Mouse (Mus musculus): Measurements from ENCODE around the gene A930004D18Rik. TPM values are rescaled to one million over a fixed set of nuclear protein-coding genes. Genes with fewer than 3 reads are reported as not detected.

The A930004D18Rik gene
- polyA plus RNA-seq, 1 experiment: not detected

DNA sequence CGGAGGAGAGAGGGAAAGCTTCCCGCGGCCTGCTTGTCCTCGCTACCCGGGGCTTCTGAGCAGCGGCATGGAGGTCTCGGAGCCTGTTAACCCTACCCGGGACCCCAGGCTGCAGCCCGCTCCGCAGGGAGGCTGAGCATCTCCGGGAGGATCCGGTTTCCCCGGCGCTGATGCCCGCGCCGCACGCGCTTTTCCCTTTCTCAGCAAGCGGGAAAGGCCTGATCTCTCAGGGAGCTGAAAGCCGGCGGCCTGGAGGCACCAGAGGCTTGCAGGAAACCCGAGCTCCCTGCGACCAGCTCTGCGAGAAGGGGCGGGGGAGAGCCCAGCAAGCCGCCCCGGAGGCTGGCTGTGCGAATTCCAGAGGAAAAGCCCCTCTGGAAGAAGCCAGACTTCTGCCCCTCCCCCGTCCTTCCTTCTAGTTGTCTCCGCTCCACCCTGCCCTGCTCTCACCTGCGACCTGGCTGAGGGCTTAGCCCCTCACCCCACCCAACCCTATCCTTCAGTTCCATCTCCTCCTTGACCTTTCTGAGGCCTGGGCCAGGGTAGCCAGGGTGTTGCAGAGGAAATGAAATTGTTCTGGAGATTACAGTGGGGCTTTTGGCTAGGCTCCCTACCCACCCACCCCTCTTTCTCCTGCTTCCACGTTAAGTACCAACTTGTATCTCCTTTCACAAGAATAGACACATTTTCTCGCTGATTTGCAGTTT, 5.6 kb downstream of the A930004D18Rik start:
- no peaks in the 10 kb centered on the region for H3K36me3 ChIP-seq (ENCODE audit: control insufficient read depth)
- H3K27me3 ChIP-seq (ENCODE audit: control insufficient read depth): peaks cover 98% of the 10 kb centered on the region
- peak overlapping the region; percentile 8 for H3K4me3 ChIP-seq (replicated peaks)
- H3K9me3 ChIP-seq (ENCODE audit: control insufficient read depth, low read length): peaks cover 6% of the 10 kb centered on the region; the same call in 1 of the 2 replicates
- TF ChIP-seq GATA1 (IDR thresholded peaks at IDR 0.05; ENCODE audit: low read length) (no peak), TAL1 (IDR thresholded peaks at IDR 0.05; ENCODE audit: low read length) (no peak)
- H3K4me1 ChIP-seq (ENCODE audit: control insufficient read depth): peaks cover 21% of the 10 kb centered on the region

DNA sequence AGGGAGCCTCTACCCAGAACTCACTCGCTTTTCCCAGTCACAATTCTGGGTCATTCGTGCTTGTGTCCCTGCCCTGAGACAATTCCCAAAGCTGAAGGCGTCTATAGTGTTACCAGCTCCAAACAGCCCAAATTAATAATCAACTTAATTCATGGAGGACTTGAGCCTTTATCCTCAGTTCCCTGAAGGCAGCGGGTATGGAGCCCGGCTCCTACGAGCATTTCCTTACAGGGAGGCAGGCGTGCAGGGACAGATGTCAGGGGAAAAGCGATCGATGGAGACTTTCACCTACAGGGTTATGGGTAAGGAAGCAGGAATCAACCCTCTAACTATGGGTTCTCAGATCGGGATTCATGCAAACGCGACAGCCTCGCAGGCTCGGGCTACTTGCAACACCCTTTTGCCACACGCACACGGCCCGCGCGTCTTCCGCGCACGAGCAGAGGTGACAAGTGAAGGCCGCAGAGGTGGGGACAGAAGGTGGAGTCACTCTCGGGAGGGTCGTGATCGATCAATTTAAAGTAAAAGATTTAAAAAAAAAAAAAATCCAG, 6.2 kb downstream of the A930004D18Rik start:
- Histone ChIP-seq H3K4me1 (ENCODE audit: control insufficient read depth) (peaks cover 27% of the 10 kb centered on the region), H3K36me3 (ENCODE audit: control insufficient read depth) (no peaks in the 10 kb centered on the region), H3K9me3 (ENCODE audit: control insufficient read depth, low read length) (peaks cover 10% of the 10 kb centered on the region; the same call in 1 of the 2 replicates), H3K27me3 (ENCODE audit: control insufficient read depth) (peaks cover 99% of the 10 kb centered on the region), H3K4me3 (replicated peaks) (peak overlapping the region; percentile 4)
- TF ChIP-seq TAL1 (IDR thresholded peaks at IDR 0.05; ENCODE audit: low read length) (no peak), GATA1 (IDR thresholded peaks at IDR 0.05; ENCODE audit: low read length) (no peak)

- no peaks in the 10 kb centered on the region for H3K36me3 ChIP-seq (ENCODE audit: control insufficient read depth)
- H3K4me3 ChIP-seq (replicated peaks): no peak overlapping the region
- TF ChIP-seq TAL1 (IDR thresholded peaks at IDR 0.05; ENCODE audit: low read length) (no peak), GATA1 (IDR thresholded peaks at IDR 0.05; ENCODE audit: low read length) (no peak)
- peaks cover 12% of the 10 kb centered on the region; the same call in 1 of the 2 replicates for H3K9me3 ChIP-seq (ENCODE audit: control insufficient read depth, low read length)
- H3K4me1 ChIP-seq (ENCODE audit: control insufficient read depth): peaks cover 33% of the 10 kb centered on the region
- peaks cover 100% of the 10 kb centered on the region for H3K27me3 ChIP-seq (ENCODE audit: control insufficient read depth)
Observed at GRCm38 (mm10) chr2:18030581-18030980, 7.0 kb downstream of the A930004D18Rik start.

DNA sequence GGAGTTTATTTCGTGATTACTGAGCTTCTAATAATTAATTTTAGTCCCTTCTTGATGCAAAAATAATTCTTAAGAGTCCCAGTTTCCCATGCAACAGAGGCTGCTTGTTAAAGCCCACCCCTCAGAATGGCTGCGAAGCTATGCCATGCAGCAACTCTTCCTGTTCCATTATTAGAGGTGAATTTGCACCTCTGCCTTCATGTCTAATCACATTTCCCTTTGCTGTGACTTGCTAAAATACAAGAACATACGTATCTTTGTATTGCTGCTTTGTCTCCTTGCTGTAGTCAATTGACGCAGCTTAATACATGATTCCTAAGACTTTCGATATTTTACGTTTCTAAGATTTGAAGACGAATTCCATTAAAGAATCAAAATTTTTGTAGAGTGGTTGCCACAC, 7.9 kb downstream of the A930004D18Rik start:
- TF ChIP-seq GATA1 (IDR thresholded peaks at IDR 0.05; ENCODE audit: low read length): no peak
- no peak for TF ChIP-seq TAL1 (IDR thresholded peaks at IDR 0.05; ENCODE audit: low read length)

GRCm38 (mm10) chr2:18028140-18029021, 9.2 kb downstream of the A930004D18Rik start:
- H3K4me3 ChIP-seq (replicated peaks): peak overlapping the region; percentile 65
- TF ChIP-seq GATA1 (IDR thresholded peaks at IDR 0.05; ENCODE audit: low read length) (no peak), TAL1 (IDR thresholded peaks at IDR 0.05; ENCODE audit: low read length) (no peak)
- H3K9me3 ChIP-seq (ENCODE audit: control insufficient read depth, low read length): peaks cover 12% of the 10 kb centered on the region; the same call in 1 of the 2 replicates
- peaks cover 100% of the 10 kb centered on the region for H3K27me3 ChIP-seq (ENCODE audit: control insufficient read depth)
- peaks cover 33% of the 10 kb centered on the region for H3K4me1 ChIP-seq (ENCODE audit: control insufficient read depth)
- H3K36me3 ChIP-seq (ENCODE audit: control insufficient read depth): no peaks in the 10 kb centered on the region

More for the DNA sequence above, 7.9 kb downstream of the A930004D18Rik start:
- Histone ChIP-seq H3K36me3 (ENCODE audit: control insufficient read depth) (no peaks in the 10 kb centered on the region), H3K9me3 (ENCODE audit: control insufficient read depth, low read length) (peaks cover 12% of the 10 kb centered on the region; the same call in 1 of the 2 replicates), H3K4me3 (replicated peaks) (no peak overlapping the region), H3K27me3 (ENCODE audit: control insufficient read depth) (peaks cover 100% of the 10 kb centered on the region), H3K4me1 (ENCODE audit: control insufficient read depth) (peaks cover 33% of the 10 kb centered on the region)

DNA sequence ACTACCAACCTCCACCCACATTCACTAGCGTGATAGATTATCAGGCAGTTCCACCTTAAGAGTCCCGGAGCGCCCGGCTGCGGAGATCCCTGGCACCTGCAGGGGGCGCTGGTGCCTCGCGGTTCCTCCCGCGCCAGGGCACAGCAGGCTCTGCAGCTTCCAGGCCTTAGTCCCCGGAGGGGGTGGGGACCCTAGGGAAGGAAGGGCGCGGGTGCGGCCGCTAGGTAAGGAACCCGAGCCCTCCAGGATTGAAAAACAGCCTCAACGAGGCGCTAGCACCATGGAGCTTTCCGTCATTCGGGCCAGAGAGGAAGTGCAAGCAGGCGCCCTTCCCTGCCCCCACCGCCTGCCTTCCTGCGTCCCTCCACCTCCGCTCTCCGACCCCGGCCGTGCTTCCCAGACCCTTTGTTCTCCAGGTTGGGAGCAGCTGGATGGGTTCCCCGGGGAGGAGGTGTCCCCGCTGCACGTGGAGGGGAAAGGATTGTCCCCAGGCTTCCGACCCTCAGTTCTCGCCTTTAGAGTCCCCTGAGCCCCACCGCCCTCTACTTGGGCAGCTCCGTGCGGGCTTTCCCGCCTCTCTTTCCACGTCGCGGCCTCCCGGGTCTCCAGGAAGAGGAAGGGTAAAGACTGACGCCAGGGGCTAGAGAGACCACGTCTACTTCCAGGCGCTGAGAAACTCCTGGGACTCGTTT, 9.9 kb downstream of the A930004D18Rik start:
- Histone ChIP-seq H3K4me3 (replicated peaks) (peak overlapping the region; percentile 65), H3K9me3 (ENCODE audit: control insufficient read depth, low read length) (peaks cover 12% of the 10 kb centered on the region; the same call in 1 of the 2 replicates), H3K36me3 (ENCODE audit: control insufficient read depth) (no peaks in the 10 kb centered on the region), H3K27me3 (ENCODE audit: control insufficient read depth) (peaks cover 95% of the 10 kb centered on the region), H3K4me1 (ENCODE audit: control insufficient read depth) (peaks cover 33% of the 10 kb centered on the region)
- TF ChIP-seq TAL1 (IDR thresholded peaks at IDR 0.05; ENCODE audit: low read length) (no peak), GATA1 (IDR thresholded peaks at IDR 0.05; ENCODE audit: low read length) (no peak)

- peaks cover 33% of the 10 kb centered on the region for H3K4me1 ChIP-seq (ENCODE audit: control insufficient read depth)
- no peak for TF ChIP-seq GATA1 (IDR thresholded peaks at IDR 0.05; ENCODE audit: low read length)
- TF ChIP-seq TAL1 (IDR thresholded peaks at IDR 0.05; ENCODE audit: low read length): no peak
- H3K9me3 ChIP-seq (ENCODE audit: control insufficient read depth, low read length): peaks cover 10% of the 10 kb centered on the region; the same call in 1 of the 2 replicates
- H3K4me3 ChIP-seq (replicated peaks): peak overlapping the region; percentile 65
- H3K27me3 ChIP-seq (ENCODE audit: control insufficient read depth): peaks cover 83% of the 10 kb centered on the region
- H3K36me3 ChIP-seq (ENCODE audit: control insufficient read depth): no peaks in the 10 kb centered on the region
Observed at GRCm38 (mm10) chr2:18026116-18026947, 11.2 kb downstream of the A930004D18Rik start.

DNA sequence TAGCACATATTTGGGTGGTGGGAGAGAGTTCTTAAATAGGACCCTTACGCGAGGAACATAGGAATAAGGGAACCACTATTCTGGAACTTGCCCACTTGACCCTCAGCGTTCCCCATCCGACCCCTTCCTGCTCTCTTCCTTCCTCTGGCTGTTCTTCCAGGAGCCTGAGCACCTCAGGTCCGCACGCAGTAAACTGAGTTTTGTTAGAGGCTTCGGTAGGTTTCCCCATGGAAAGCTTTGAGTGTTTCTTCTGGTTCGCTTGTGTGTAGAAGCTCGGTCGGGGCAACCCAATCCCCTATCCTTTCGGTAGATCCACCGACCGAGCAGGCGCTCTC, 11.8 kb downstream of the A930004D18Rik start:
- H3K27me3 ChIP-seq (ENCODE audit: control insufficient read depth): peaks cover 77% of the 10 kb centered on the region

More for the DNA sequence above, 11.8 kb downstream of the A930004D18Rik start:
- H3K36me3 ChIP-seq (ENCODE audit: control insufficient read depth): no peaks in the 10 kb centered on the region
- H3K4me3 ChIP-seq (replicated peaks): peak overlapping the region; percentile 65
- peaks cover 33% of the 10 kb centered on the region for H3K4me1 ChIP-seq (ENCODE audit: control insufficient read depth)
- no peak for TF ChIP-seq TAL1 (IDR thresholded peaks at IDR 0.05; ENCODE audit: low read length)
- TF ChIP-seq GATA1 (IDR thresholded peaks at IDR 0.05; ENCODE audit: low read length): no peak
- H3K9me3 ChIP-seq (ENCODE audit: control insufficient read depth, low read length): peaks cover 10% of the 10 kb centered on the region; the same call in 1 of the 2 replicates

Data from erythroblast, embryonic 14.5 days (primary cell).